Mouse (Mus musculus) ES-E14 (cell line): ENCODE results near the gene Cbs.

Experiments
- HCFC1 ChIP-seq: IDR thresholded peaks from 2 replicates; pipeline ENCODE4 v1.6.1; 2012; ENCODE audit warnings: low read length, inconsistent platforms, borderline replicate concordance; ENCODE audit not compliant: insufficient read depth
- MAFK ChIP-seq: IDR thresholded peaks from 2 replicates; pipeline ENCODE4 v1.6.1; 2014; ENCODE audit warnings: mild to moderate bottlenecking, low read depth, low read length, inconsistent platforms; ENCODE audit not compliant: insufficient read depth
- ZC3H11A ChIP-seq: IDR thresholded peaks from 2 replicates; pipeline ENCODE4 v1.6.1; 2012; ENCODE audit warnings: low read depth, mild to moderate bottlenecking, inconsistent platforms, low read length, borderline replicate concordance
- ZNF384 ChIP-seq: IDR thresholded peaks from 2 replicates; pipeline ENCODE4 v1.6.1; 2012; ENCODE audit warnings: low read depth, low read length, inconsistent platforms

GRCm38 (mm10) chr17:31590846-31591245 is 46.2 kb downstream of the Cbs start:
- no peak for TF ChIP-seq ZC3H11A
- no peak for TF ChIP-seq HCFC1
- TF ChIP-seq ZNF384: no peak
- no peak for TF ChIP-seq MAFK
